Mouse (Mus musculus) liver, embryonic 14.5 days (tissue): ENCODE results near the gene Engase.

Experiments used
- CTCF ChIP-seq: IDR thresholded peaks from 2 replicates; pipeline ENCODE4 v1.5.1; 2016; ENCODE audit warnings: antibody characterized with exemption, low read depth, control low read depth
- EP300 ChIP-seq: IDR thresholded peaks from 2 replicates; pipeline ENCODE4 v1.6.1; 2016; ENCODE audit warnings: antibody characterized with exemption, low read depth

DNA sequence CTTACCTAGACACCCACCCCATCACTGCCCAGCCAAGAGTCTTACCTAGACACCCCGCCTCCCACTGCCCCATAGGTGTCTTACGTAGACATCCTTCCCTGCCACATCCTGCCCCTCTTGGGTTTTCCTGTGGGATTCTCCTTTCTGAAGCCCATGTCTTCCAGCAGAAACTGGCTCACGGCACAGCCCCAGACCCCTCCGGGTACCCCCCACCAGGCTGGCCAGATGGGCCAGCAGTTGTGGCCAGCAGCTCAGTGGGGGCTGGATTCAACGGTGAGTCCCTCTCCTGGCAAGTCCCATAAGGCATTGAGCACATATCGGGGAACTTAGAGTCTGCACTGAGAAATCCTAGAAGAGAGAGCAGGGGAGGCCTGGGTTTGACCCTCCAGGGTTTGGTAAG is 9.7 kb downstream of the Engase start:
- TF ChIP-seq CTCF (no peak), EP300 (no peak)
